Mouse (Mus musculus): ENCODE measurements around the gene Syt13. TPM values are rescaled to one million over a fixed set of nuclear protein-coding genes. Genes with fewer than 3 reads are reported as not detected.
A peak's percentile ranks its signal among the peaks of the same experiment; 100 is the strongest.

Gene Syt13
- polyA plus RNA-seq, 1 experiment from 2014 or later = 3.8 TPM

DNA sequence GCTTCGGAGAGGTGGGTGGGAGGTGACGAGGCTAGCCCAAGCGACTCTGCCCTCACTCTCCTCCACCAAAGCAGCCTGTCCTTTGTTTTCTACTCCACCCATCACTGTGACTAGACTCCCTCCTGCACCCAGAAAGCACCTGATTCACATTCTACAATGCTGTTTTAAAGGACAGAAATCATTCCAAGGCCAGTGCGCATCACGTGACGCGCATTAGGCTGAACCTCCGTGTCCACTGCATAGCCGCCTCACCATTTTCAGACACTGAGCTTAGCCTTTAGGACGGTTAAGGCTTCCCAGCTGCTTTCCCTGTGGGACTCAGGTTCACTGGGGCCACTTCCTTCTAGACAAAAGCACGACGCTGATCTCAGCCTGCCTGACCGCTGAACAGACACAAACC is 11.2 kb upstream of the Syt13 start:
- Histone ChIP-seq H3K9ac (no peak overlapping the region), H3K4me1 (no peaks in the 10 kb centered on the region), H3K9me3 (no peaks in the 10 kb centered on the region), H3K27ac (no peak overlapping the region), H3K4me2 (no peak overlapping the region), H3K4me3 (no peak overlapping the region), H3K36me3 (no peaks in the 10 kb centered on the region), H3K27me3 (peaks cover 18% of the 10 kb centered on the region)
- 75% methylated on average over 13 of the region's 13 CpGs for WGBS
- ATAC-seq (ENCODE audit: borderline replicate concordance, extremely low read depth, low FRiP score, low TSS enrichment) = no peak

- Histone ChIP-seq H3K36me3 (no peaks in the 10 kb centered on the region), H3K9ac (no peak overlapping the region), H3K4me2 (no peak overlapping the region), H3K27me3 (peaks cover 18% of the 10 kb centered on the region), H3K4me1 (no peaks in the 10 kb centered on the region), H3K4me3 (no peak overlapping the region), H3K9me3 (no peaks in the 10 kb centered on the region), H3K27ac (no peak overlapping the region)
- no peak for ATAC-seq (ENCODE audit: borderline replicate concordance, extremely low read depth, low FRiP score, low TSS enrichment)
- 23% methylated on average over 8 of the region's 8 CpGs for WGBS
Measured at GRCm38 (mm10) chr2:92904307-92904859, 10.5 kb upstream of the Syt13 start.

GRCm38 (mm10) chr2:92910371-92910770 is 4.5 kb upstream of the Syt13 start:
- 76% methylated on average over 3 of the region's 4 CpGs for WGBS
- Histone ChIP-seq H3K36me3 (no peaks in the 10 kb centered on the region), H3K9me3 (no peaks in the 10 kb centered on the region), H3K9ac (no peak overlapping the region), H3K4me1 (peaks cover 6% of the 10 kb centered on the region), H3K4me3 (no peak overlapping the region), H3K27me3 (peaks cover 35% of the 10 kb centered on the region), H3K27ac (no peak overlapping the region), H3K4me2 (no peak overlapping the region)
- no peak for ATAC-seq (ENCODE audit: borderline replicate concordance, extremely low read depth, low FRiP score, low TSS enrichment)

DNA sequence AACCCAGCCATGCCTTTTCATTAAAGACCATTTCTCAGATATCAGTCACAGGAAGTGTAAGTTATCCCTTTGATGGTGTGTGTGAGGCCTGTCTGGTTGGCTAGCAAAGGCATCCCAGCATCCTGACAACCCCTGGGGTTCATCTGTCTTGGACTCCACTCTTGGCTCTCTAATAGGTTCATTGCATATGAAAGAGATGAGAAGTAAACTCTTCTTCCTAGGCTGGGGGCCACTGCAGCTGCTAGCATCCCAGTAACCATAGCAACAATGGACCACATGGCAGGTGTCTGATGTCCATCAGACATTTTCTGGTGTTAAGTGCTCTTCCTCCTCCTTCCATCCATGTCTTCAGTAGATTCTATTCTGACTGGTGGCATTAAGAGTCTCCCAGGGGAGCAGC is 2.6 kb upstream of the Syt13 start:
- peaks cover 22% of the 10 kb centered on the region for H3K4me1 ChIP-seq
- H3K4me2 ChIP-seq = no peak overlapping the region
- H3K9ac ChIP-seq = no peak overlapping the region
- no peak overlapping the region for H3K4me3 ChIP-seq
- ATAC-seq (ENCODE audit: borderline replicate concordance, extremely low read depth, low FRiP score, low TSS enrichment) = no peak
- H3K36me3 ChIP-seq = no peaks in the 10 kb centered on the region
- H3K27ac ChIP-seq = no peak overlapping the region
- no peaks in the 10 kb centered on the region for H3K9me3 ChIP-seq
- H3K27me3 ChIP-seq = peaks cover 41% of the 10 kb centered on the region

GRCm38 (mm10) chr2:92913295-92913694 is 1.6 kb upstream of the Syt13 start:
- Histone ChIP-seq H3K4me3 (no peak overlapping the region), H3K4me1 (peaks cover 29% of the 10 kb centered on the region), H3K4me2 (no peak overlapping the region), H3K9ac (no peak overlapping the region), H3K27ac (no peak overlapping the region), H3K36me3 (no peaks in the 10 kb centered on the region), H3K27me3 (peaks cover 41% of the 10 kb centered on the region), H3K9me3 (no peaks in the 10 kb centered on the region)
- WGBS = 12% methylated on average over 9 of the region's 9 CpGs
- no peak for ATAC-seq (ENCODE audit: borderline replicate concordance, extremely low read depth, low FRiP score, low TSS enrichment)

- H3K4me1 ChIP-seq = peaks cover 33% of the 10 kb centered on the region
- H3K4me2 ChIP-seq = peak overlapping the region; percentile 82
- peak overlapping the region; percentile 45 for H3K4me3 ChIP-seq
- H3K36me3 ChIP-seq = no peaks in the 10 kb centered on the region
- peaks cover 41% of the 10 kb centered on the region for H3K27me3 ChIP-seq
- peak overlapping the region; percentile 43; the same call in 1 of the 2 replicates for H3K9ac ChIP-seq
- no peaks in the 10 kb centered on the region for H3K9me3 ChIP-seq
- ATAC-seq (ENCODE audit: borderline replicate concordance, extremely low read depth, low FRiP score, low TSS enrichment) = no peak
- no peak overlapping the region for H3K27ac ChIP-seq
- WGBS = 11% methylated on average over 10 of the region's 10 CpGs
Measured at GRCm38 (mm10) chr2:92915659-92916631, 1.0 kb downstream of the Syt13 start.

GRCm38 (mm10) chr2:92917405-92918142 is 2.7 kb downstream of the Syt13 start:
- no peaks in the 10 kb centered on the region for H3K9me3 ChIP-seq

GRCm38 (mm10) chr2:92920709-92921108 is 5.8 kb downstream of the Syt13 start:
- no peak for ATAC-seq (ENCODE audit: borderline replicate concordance, extremely low read depth, low FRiP score, low TSS enrichment)
- H3K4me3 ChIP-seq = no peak overlapping the region
- peaks cover 23% of the 10 kb centered on the region for H3K4me1 ChIP-seq
- H3K27ac ChIP-seq = no peak overlapping the region
- H3K36me3 ChIP-seq = no peaks in the 10 kb centered on the region
- H3K9me3 ChIP-seq = no peaks in the 10 kb centered on the region
- H3K27me3 ChIP-seq = peaks cover 7% of the 10 kb centered on the region; the same call in 1 of the 2 replicates
- 84% methylated on average over 4 of the region's 4 CpGs for WGBS
- H3K4me2 ChIP-seq = no peak overlapping the region
- H3K9ac ChIP-seq = no peak overlapping the region

More at GRCm38 (mm10) chr2:92917405-92918142, 2.7 kb downstream of the Syt13 start:
- 31% methylated on average over 7 of the region's 7 CpGs for WGBS
- H3K4me2 ChIP-seq = no peak overlapping the region
- peak; percentile 50; the same call in 1 of the 2 replicates for ATAC-seq (ENCODE audit: borderline replicate concordance, extremely low read depth, low FRiP score, low TSS enrichment)
- peaks cover 33% of the 10 kb centered on the region for H3K4me1 ChIP-seq
- H3K27ac ChIP-seq = no peak overlapping the region
- H3K4me3 ChIP-seq = no peak overlapping the region
- H3K36me3 ChIP-seq = no peaks in the 10 kb centered on the region
- H3K9ac ChIP-seq = no peak overlapping the region
- peaks cover 38% of the 10 kb centered on the region for H3K27me3 ChIP-seq

GRCm38 (mm10) chr2:92924677-92925259 is 9.9 kb downstream of the Syt13 start:
- Histone ChIP-seq H3K27ac (no peak overlapping the region), H3K9me3 (no peaks in the 10 kb centered on the region), H3K36me3 (no peaks in the 10 kb centered on the region), H3K4me3 (no peak overlapping the region), H3K4me1 (no peaks in the 10 kb centered on the region), H3K4me2 (no peak overlapping the region), H3K27me3 (no peaks in the 10 kb centered on the region), H3K9ac (no peak overlapping the region)
- ATAC-seq (ENCODE audit: borderline replicate concordance, extremely low read depth, low FRiP score, low TSS enrichment) = no peak
- WGBS = 71% methylated on average over 6 of the region's 6 CpGs

- H3K9me3 ChIP-seq = no peaks in the 10 kb centered on the region
- H3K36me3 ChIP-seq = no peaks in the 10 kb centered on the region
- no peak for ATAC-seq (ENCODE audit: borderline replicate concordance, extremely low read depth, low FRiP score, low TSS enrichment)
- no peak overlapping the region for H3K4me2 ChIP-seq
- H3K27me3 ChIP-seq = no peaks in the 10 kb centered on the region
- H3K4me1 ChIP-seq = peaks cover 6% of the 10 kb centered on the region; the same call in 1 of the 2 replicates
- WGBS = 71% methylated on average over 5 of the region's 5 CpGs
- H3K4me3 ChIP-seq = no peak overlapping the region
- H3K27ac ChIP-seq = no peak overlapping the region
- H3K9ac ChIP-seq = no peak overlapping the region
Measured at GRCm38 (mm10) chr2:92929696-92930095, 14.8 kb downstream of the Syt13 start.

DNA sequence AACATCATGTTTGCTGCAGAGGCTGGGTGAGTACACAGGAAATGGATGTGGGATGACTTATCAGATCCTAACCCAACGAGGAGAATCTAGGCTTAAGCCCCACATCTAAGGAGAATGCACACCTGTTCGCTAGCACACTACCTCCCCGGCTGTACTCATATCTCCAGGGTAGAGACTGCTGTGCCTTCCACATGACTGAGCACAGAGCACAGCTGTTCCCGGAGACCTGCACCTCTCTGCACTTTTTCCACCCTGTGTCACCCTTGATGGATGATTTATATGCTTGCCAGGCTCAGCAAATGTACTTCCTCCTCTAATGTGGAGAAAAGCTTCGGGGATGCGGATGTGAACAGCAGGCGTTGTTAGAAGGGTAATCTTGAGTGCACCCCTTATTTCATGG is 16.2 kb downstream of the Syt13 start:
- H3K4me2 ChIP-seq = no peak overlapping the region
- ATAC-seq (ENCODE audit: borderline replicate concordance, extremely low read depth, low FRiP score, low TSS enrichment) = no peak
- WGBS = 56% methylated on average over 7 of the region's 7 CpGs

More for the DNA sequence above, 16.2 kb downstream of the Syt13 start:
- peaks cover 6% of the 10 kb centered on the region; the same call in 1 of the 2 replicates for H3K4me1 ChIP-seq
- H3K9ac ChIP-seq = no peak overlapping the region
- no peaks in the 10 kb centered on the region for H3K27me3 ChIP-seq
- no peak overlapping the region for H3K27ac ChIP-seq
- no peak overlapping the region for H3K4me3 ChIP-seq
- H3K36me3 ChIP-seq = no peaks in the 10 kb centered on the region
- no peaks in the 10 kb centered on the region for H3K9me3 ChIP-seq
